Mouse (Mus musculus): ENCODE results near the gene Fsd1.
A peak's percentile ranks its signal among the peaks of the same experiment; 100 is the strongest.

GRCm38 (mm10) chr17:56016793-56017785 is 30.8 kb downstream of the Fsd1 start:
- TF ChIP-seq TBP (IDR thresholded peaks at IDR 0.05; ENCODE audit: low read depth, low read length): no peak
- 0 out of 4 replicates have a peak, but pooled peaks of 1 of the 2 experiments have one; percentile 16 for TF ChIP-seq POLR2A (IDR thresholded peaks at IDR 0.05; ENCODE audit: control insufficient read depth in 1 of 2, insufficient read depth in 1 of 2, low read depth in 1 of 2, low read length in 2 of 2, poor library complexity in 1 of 2)
- TF ChIP-seq CTCF (IDR thresholded peaks at IDR 0.05 in 2 of 3, conservative IDR thresholded peaks at IDR 0.05 in 1 of 3; ENCODE audit: control insufficient read depth in 1 of 3, insufficient read depth in 1 of 3, low read depth in 2 of 3, low read length in 3 of 3, poor library complexity in 1 of 3, severe bottlenecking in 1 of 3): no peak
- no peak for TF ChIP-seq MEF2A (IDR thresholded peaks at IDR 0.05; ENCODE audit: extremely low read depth, insufficient replicate concordance, low read depth, low read length, poor library complexity, severe bottlenecking)
- no peak for TF ChIP-seq MAX (IDR thresholded peaks at IDR 0.05; ENCODE audit: low read length)
- no peak for TF ChIP-seq BHLHE40 (IDR thresholded peaks at IDR 0.05; ENCODE audit: borderline replicate concordance, low read depth, low read length)
- no peak for TF ChIP-seq KAT2A (conservative IDR thresholded peaks at IDR 0.05; ENCODE audit: low read depth, low read length)
- TF ChIP-seq GATA1 (IDR thresholded peaks at IDR 0.05; ENCODE audit: low read depth, low read length): no peak
- TF ChIP-seq ZMIZ1 (IDR thresholded peaks at IDR 0.05; ENCODE audit: low read depth, low read length): no peak
- 0 out of 2 replicates have a peak, but pooled peaks have one; percentile 7 for TF ChIP-seq POLR2AphosphoS2 (IDR thresholded peaks at IDR 0.05; ENCODE audit: low read length)
- TF ChIP-seq TCF12 (IDR thresholded peaks at IDR 0.05; ENCODE audit: low read depth, low read length): no peak
- TF ChIP-seq CHD1 (IDR thresholded peaks at IDR 0.05; ENCODE audit: low read depth, low read length): no peak
- TF ChIP-seq EP300 (IDR thresholded peaks at IDR 0.05; ENCODE audit: low read depth in 1 of 2, low read length in 2 of 2): no peak
- TF ChIP-seq RCOR1 (IDR thresholded peaks at IDR 0.05; ENCODE audit: low read depth, low read length): no peak
